Mouse (Mus musculus) ES-E14 (cell line): Measurements from ENCODE around the gene Lmbr1l.

Experiments used
- CHD2 ChIP-seq: IDR thresholded peaks from 2 replicates; pipeline ENCODE4 v1.6.1; 2014; ENCODE audit warnings: mild to moderate bottlenecking, low read depth, low read length, inconsistent platforms
- ZC3H11A ChIP-seq: IDR thresholded peaks from 2 replicates; pipeline ENCODE4 v1.6.1; 2012; ENCODE audit warnings: low read depth, mild to moderate bottlenecking, inconsistent platforms, low read length, borderline replicate concordance
- ZNF384 ChIP-seq: IDR thresholded peaks from 2 replicates; pipeline ENCODE4 v1.6.1; 2012; ENCODE audit warnings: low read depth, low read length, inconsistent platforms

GRCm38 (mm10) chr15:98930998-98931397 lies 13.0 kb upstream of the Lmbr1l start:
- TF ChIP-seq CHD2 (no peak), ZNF384 (no peak), ZC3H11A (no peak)
